Mouse (Mus musculus): ENCODE results near the gene Creld2.

DNA sequence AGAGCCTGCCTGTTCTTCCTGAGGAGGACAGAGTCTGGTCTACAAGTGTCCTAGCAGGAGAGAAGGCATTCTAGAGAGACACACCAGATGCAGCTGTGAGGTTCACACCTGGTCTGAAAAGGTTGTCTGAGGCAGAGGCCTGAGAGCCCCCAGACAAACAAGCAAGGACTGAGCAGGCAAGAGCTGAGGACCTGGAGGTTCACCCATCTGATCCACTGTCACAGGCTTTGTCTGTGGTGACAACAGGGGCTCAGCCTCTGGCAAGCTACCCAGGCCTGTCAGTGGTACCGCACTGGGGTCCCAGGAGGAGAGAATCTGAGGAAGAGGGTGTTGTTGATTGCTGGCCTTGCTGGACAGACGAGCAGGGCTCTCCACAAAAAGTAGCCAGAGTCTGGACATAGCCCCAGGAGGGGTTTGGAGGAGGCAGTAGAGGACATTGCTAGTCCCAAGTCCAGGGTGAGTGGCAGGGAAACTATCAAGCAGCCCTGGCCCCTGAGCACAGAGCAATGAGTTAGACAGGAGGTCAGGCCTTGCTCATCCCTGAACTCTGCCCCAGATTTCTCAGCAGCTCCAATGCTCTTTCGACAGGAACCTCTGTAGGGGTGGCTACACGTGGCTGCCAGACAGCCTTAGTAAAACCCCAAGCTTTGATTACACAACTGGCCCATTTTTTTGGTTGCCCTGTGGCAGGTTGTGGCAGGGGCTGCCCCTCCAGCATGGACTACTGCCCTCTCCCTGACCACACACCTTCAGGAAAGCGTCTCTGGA lies 51.2 kb downstream of the Creld2 start:
- TF ChIP-seq POLR2AphosphoS5 (IDR thresholded peaks at IDR 0.05; ENCODE audit: insufficient replicate concordance, low read depth, low read length), result no peak
- no peak for TF ChIP-seq GATA1 (IDR thresholded peaks at IDR 0.05; ENCODE audit: borderline replicate concordance, low read length)
